Mouse (Mus musculus): ENCODE measurements around the gene Zfp74.

- TF ChIP-seq POLR2A (IDR thresholded peaks at IDR 0.05; ENCODE audit: low read depth, low read length) (no peak), CTCF (IDR thresholded peaks at IDR 0.05; ENCODE audit: borderline replicate concordance, insufficient read depth, low read length) (no peak)
Observed at GRCm38 (mm10) chr7:29982341-29982740, 28.5 kb upstream of the Zfp74 start.

Measured in embryonic fibroblast, embryonic 13.5 days (primary cell).